Mouse (Mus musculus) embryo, embryonic 10.5 days (tissue): ENCODE results near the gene Ccar1.
"Not testable (repeated sequence)": the region's sequence is repeated elsewhere in the genome, so short reads cannot be mapped to it uniquely, and the experiment has no call there.

Experiments used
- DNase-seq: peaks from one replicate; pipeline ENCODE4 v3.0.0-alpha.2; 2015; ENCODE audit warnings: low spot score

The Ccar1 gene

GRCm38 (mm10) chr10:62792177-62793090, at the start of gene Ccar1:
Gene Ccar1 (minus strand): TSS chr10:62792286.
- peak; percentile 99 for DNase-seq

GRCm38 (mm10) chr10:62840687-62841086, 48.6 kb upstream of the Ccar1 start:
- no peak for DNase-seq

- DNase-seq = no peak
These were observed 45.9 kb upstream of the Ccar1 start for GRCm38 (mm10) chr10:62837987-62838386.

GRCm38 (mm10) chr10:62832783-62833182, 40.7 kb upstream of the Ccar1 start:
- DNase-seq = no peak

GRCm38 (mm10) chr10:62831546-62831945, 39.5 kb upstream of the Ccar1 start:
- no peak for DNase-seq

- DNase-seq = no peak
These were observed 32.4 kb upstream of the Ccar1 start for GRCm38 (mm10) chr10:62824474-62824873.

- no peak for DNase-seq
These were observed 31.3 kb upstream of the Ccar1 start for GRCm38 (mm10) chr10:62823431-62823830.

- peak; percentile 22 for DNase-seq
These were observed 17.9 kb upstream of the Ccar1 start for GRCm38 (mm10) chr10:62810010-62810409.

- no peak for DNase-seq
These were observed 16.7 kb upstream of the Ccar1 start for GRCm38 (mm10) chr10:62808766-62809165.

- no peak for DNase-seq
These were observed 16.2 kb upstream of the Ccar1 start for GRCm38 (mm10) chr10:62808316-62808715.

GRCm38 (mm10) chr10:62804106-62804505, 12.0 kb upstream of the Ccar1 start:
- no peak for DNase-seq

- DNase-seq = no peak
These were observed 11.2 kb upstream of the Ccar1 start for GRCm38 (mm10) chr10:62803296-62803695.

- DNase-seq = no peak
These were observed 2.1 kb upstream of the Ccar1 start for GRCm38 (mm10) chr10:62794221-62794620.

GRCm38 (mm10) chr10:62793091-62793453, 986 bp upstream of the Ccar1 start:
- peak; percentile 33 for DNase-seq

GRCm38 (mm10) chr10:62791251-62792176, 572 bp downstream of the Ccar1 start:
- peak; percentile 52 for DNase-seq

- not testable (repeated sequence) for DNase-seq
These were observed 10.3 kb downstream of the Ccar1 start for GRCm38 (mm10) chr10:62781776-62782175.

- DNase-seq = no peak
These were observed 41.3 kb downstream of the Ccar1 start for GRCm38 (mm10) chr10:62750781-62751180.

- no peak for DNase-seq
These were observed 51.9 kb downstream of the Ccar1 start for GRCm38 (mm10) chr10:62739961-62740737.

GRCm38 (mm10) chr10:62736965-62737688, 55.0 kb downstream of the Ccar1 start:
- peak; percentile 35 for DNase-seq

GRCm38 (mm10) chr10:62730826-62731225, 61.3 kb downstream of the Ccar1 start:
- DNase-seq = no peak
